Mouse (Mus musculus): ENCODE measurements around the gene Hoxd8.

GRCm38 (mm10) chr2:74691022-74691951 is 13.1 kb upstream of the Hoxd8 start, which contains the start of gene Hoxd10:
- TF ChIP-seq MAFK (IDR thresholded peaks at IDR 0.05; ENCODE audit: insufficient read depth, low read depth, low read length) (no peak), ZC3H11A (IDR thresholded peaks at IDR 0.05; ENCODE audit: borderline replicate concordance, low read depth, low read length) (no peak), HCFC1 (IDR thresholded peaks at IDR 0.05; ENCODE audit: borderline replicate concordance, insufficient read depth, low read length) (no peak)

Data from ES-E14 (cell line).